ENCODE assay signal across 10 mouse cellular contexts in genomic region chr11:119954749-119955337, GRCm38 (mm10). TPM values are rescaled to one million over a fixed set of nuclear protein-coding genes. Genes with fewer than 3 reads are reported as not detected.
A peak's percentile ranks its signal among the peaks of the same experiment; 100 is the strongest.
DNase-seq lines count a peak whose midpoint lies in the region; ATAC-seq lines count a peak whose summit lies in the region.
"Had no signal": no experiment of that assay in that cellular context is flagged by ENCODE, and none has a peak within 500 bp of the region (broad histone marks: within the 10 kb centered on the region; RNA-seq: fewer than 3 reads in every experiment).

No protein-coding gene starts in this region.

- ATAC-seq in granulocyte monocyte progenitor cell, adult 5-6 weeks (replicated peaks; ENCODE audit: poor library complexity, severe bottlenecking), result peak; percentile 76
- no peak for ATAC-seq in forebrain, embryonic 13.5 days

- no peak overlapping the region for H3K9ac ChIP-seq in forebrain, embryonic 13.5 days
- H3K9ac ChIP-seq: neural tube, embryonic 12.5 days had no signal

- no peaks in the 10 kb centered on the region for H3K9me3 ChIP-seq in heart, embryonic 10.5 days
- H3K9me3 ChIP-seq in forebrain, embryonic 13.5 days (replicated peaks), result no peaks in the 10 kb centered on the region
- H3K9me3 ChIP-seq: neural tube, embryonic 12.5 days had no signal

- peaks cover 76% of the 10 kb centered on the region for H3K4me1 ChIP-seq in heart, embryonic 10.5 days
- H3K4me1 ChIP-seq in forebrain, embryonic 13.5 days, result peaks cover 10% of the 10 kb centered on the region
- H3K4me1 ChIP-seq: neural tube, embryonic 12.5 days had no signal

- H3K36me3 ChIP-seq in heart, embryonic 10.5 days, result no peaks in the 10 kb centered on the region
- H3K36me3 ChIP-seq in forebrain, embryonic 13.5 days (ENCODE audit: poor library complexity, severe bottlenecking), result no peaks in the 10 kb centered on the region
- H3K36me3 ChIP-seq: neural tube, embryonic 12.5 days had no signal

- no peak overlapping the region for H3K4me3 ChIP-seq in heart, embryonic 10.5 days
- H3K4me3 ChIP-seq in forebrain, embryonic 13.5 days, result no peak overlapping the region
- H3K4me3 ChIP-seq: neural tube, embryonic 12.5 days had no signal

- 0 out of 2 replicates have a peak overlapping the region, but pooled peaks have one; percentile 44 for H3K27ac ChIP-seq in heart, embryonic 10.5 days
- H3K27ac ChIP-seq in forebrain, embryonic 13.5 days, result no peak overlapping the region
- H3K27ac ChIP-seq: neural tube, embryonic 12.5 days had no signal

- 68% methylated on average over 2 of the region's 2 CpGs for WGBS in heart, embryonic 10.5 days
- WGBS in forebrain, embryonic 13.5 days, result 84% methylated on average over 2 of the region's 2 CpGs

- intact Hi-C loops in heart, postnatal 25 days (cut with DNase I), result no loop called here

- no peaks in the 10 kb centered on the region for H3K27me3 ChIP-seq in heart, embryonic 10.5 days (ENCODE audit: insufficient read depth, poor library complexity, severe bottlenecking)
- H3K27me3 ChIP-seq in forebrain, embryonic 13.5 days, result no peaks in the 10 kb centered on the region
- H3K27me3 ChIP-seq: neural tube, embryonic 12.5 days had no signal

- DNase-seq in heart, embryonic 10.5 days (ENCODE audit: low spot score), result no peak
- DNase-seq in heart, postnatal 25 days (ENCODE audit: low spot score), result no peak
- peak; percentile 37 for DNase-seq in 416B (ENCODE audit: low read depth)
- DNase-seq in lung, postnatal 10 days, result peak; percentile 24
- DNase-seq in urinary bladder, adult 18-20 months (ENCODE audit: low spot score in 2 of 2), result no peak
- DNase-seq in embryo, embryonic 10.5 days (ENCODE audit: low spot score), result no peak
- DNase-seq: adrenal gland, postnatal 36 days had no signal

- H3K4me2 ChIP-seq in forebrain, embryonic 13.5 days, result no peak overlapping the region
- H3K4me2 ChIP-seq: neural tube, embryonic 12.5 days had no signal

RNA-seq across cellular contexts. Expression of gene Baiap2, which starts 12.3 kb away (rescaled TPM):
- polyA plus RNA-seq in heart, embryonic 10.5 days (2016; fragmentation: Nextera tagmentation; extraction: Ambion mirVana), result 11.6 and 13.1 TPM in 2 replicates
- 1 to 10 TPM; 7.1 to 8.0 TPM for total RNA-seq in heart, postnatal 25 days (2021)
- 8.0 and 10.6 TPM in 2 replicates for total RNA-seq in granulocyte monocyte progenitor cell, adult 5-6 weeks (2014; fragmentation: Nextera tagmentation)
- total RNA-seq in granulocyte monocyte progenitor cell, adult 5-6 weeks (2017), result 5.9 and 23.5 TPM in 2 replicates
- polyA plus RNA-seq in forebrain, embryonic 13.5 days (2015; fragmentation: Nextera tagmentation; extraction: Ambion mirVana), result 14.2 and 15.0 TPM in 2 replicates

RNA-seq across cellular contexts. Expression of gene Chmp6, which starts 41.6 kb away (rescaled TPM):
- 86.7 and 96.6 TPM in 2 replicates for polyA plus RNA-seq in heart, embryonic 10.5 days (2016; fragmentation: Nextera tagmentation; extraction: Ambion mirVana)
- total RNA-seq in heart, postnatal 25 days (2021), result 10 to 100 TPM; 29.5 to 30.4 TPM
- 15.9 and 18.0 TPM in 2 replicates for total RNA-seq in granulocyte monocyte progenitor cell, adult 5-6 weeks (2014; fragmentation: Nextera tagmentation)
- 60.8 and 73.0 TPM in 2 replicates for total RNA-seq in granulocyte monocyte progenitor cell, adult 5-6 weeks (2017)
- 91.9 and 103 TPM in 2 replicates for polyA plus RNA-seq in forebrain, embryonic 13.5 days (2015; fragmentation: Nextera tagmentation; extraction: Ambion mirVana)

Comparison
In these comparisons a context has a peak if more than half of its experiments do, and no peak if none do; other contexts are left out.
1. DNase-seq: peak in 416B (single experiment) and lung, postnatal 10 days (single experiment); none in heart, embryonic 10.5 days (single experiment), heart, postnatal 25 days (single experiment), urinary bladder, adult 18-20 months (0 of 2) and embryo, embryonic 10.5 days (single experiment).